Mouse (Mus musculus) cerebellum, adult 18-20 months (tissue): ENCODE data around the gene Rps15.
"Not testable (repeated sequence)": the region's sequence is repeated elsewhere in the genome, so short reads cannot be mapped to it uniquely, and the experiment has no call there.

Experiments used
- DNase-seq, 2 experiments: peaks; one replicate each; pipeline ENCODE4 v3.0.0; 2021

The Rps15 gene

GRCm38 (mm10) chr10:80292251-80293146 lies at the start of gene Rps15:
Rps15 (plus strand) TSS chr10:80292453.
- peak; percentile 96 for DNase-seq

- no peak for DNase-seq
Observed at GRCm38 (mm10) chr10:80242607-80243006, 49.6 kb upstream of the Rps15 start.

- peak; percentile 56 to 57 for DNase-seq
Observed at GRCm38 (mm10) chr10:80244791-80245399, 47.4 kb upstream of the Rps15 start.

- DNase-seq: peak; percentile 89 to 91
Observed at GRCm38 (mm10) chr10:80245600-80245999, 46.7 kb upstream of the Rps15 start.

GRCm38 (mm10) chr10:80247849-80248248 lies 44.4 kb upstream of the Rps15 start:
- DNase-seq: no peak

GRCm38 (mm10) chr10:80248437-80248836 lies 43.8 kb upstream of the Rps15 start:
- DNase-seq: not testable (repeated sequence)

GRCm38 (mm10) chr10:80248971-80249640 lies 43.1 kb upstream of the Rps15 start, which contains the start of gene Ndufs7:
Ndufs7 (plus strand) TSS chr10:80249121.
- peak; percentile 89 to 96 for DNase-seq

GRCm38 (mm10) chr10:80250059-80250458 lies 42.2 kb upstream of the Rps15 start:
- DNase-seq: no peak

- no peak for DNase-seq
Observed at GRCm38 (mm10) chr10:80250573-80250972, 41.7 kb upstream of the Rps15 start.

- no peak for DNase-seq
Observed at GRCm38 (mm10) chr10:80252011-80252410, 40.2 kb upstream of the Rps15 start.

- no peak for DNase-seq
Observed at GRCm38 (mm10) chr10:80252493-80253274, 39.6 kb upstream of the Rps15 start.

- DNase-seq: no peak
Observed at GRCm38 (mm10) chr10:80253551-80253950, 38.7 kb upstream of the Rps15 start.

GRCm38 (mm10) chr10:80254331-80255297 lies 37.6 kb upstream of the Rps15 start:
- no peak for DNase-seq

GRCm38 (mm10) chr10:80255881-80256535 lies 36.2 kb upstream of the Rps15 start:
- DNase-seq: peak in 1 of 2 experiments; percentile 48

- peak in 1 of 2 experiments; percentile 38 for DNase-seq
Observed at GRCm38 (mm10) chr10:80257936-80258335, 34.3 kb upstream of the Rps15 start.

GRCm38 (mm10) chr10:80258752-80259462 lies 33.3 kb upstream of the Rps15 start:
- no peak for DNase-seq

- no peak for DNase-seq
Observed at GRCm38 (mm10) chr10:80259463-80259805, 32.8 kb upstream of the Rps15 start.

GRCm38 (mm10) chr10:80259861-80260641 lies 32.2 kb upstream of the Rps15 start:
- DNase-seq: peak; percentile 80 to 81
